Mouse (Mus musculus) kidney, adult 2 months (tissue): ENCODE data around the gene Tom1.

Experiments
- CTCF ChIP-seq: fragments of 200-500 bp; conservative IDR thresholded peaks from 2 replicates; pipeline ENCODE4 v1.5.1; 2011; ENCODE audit warnings: low read depth, mild to moderate bottlenecking, control low read depth, low read length, moderate library complexity, mixed read lengths; ENCODE audit not compliant: insufficient read depth, insufficient read length
- POLR2A ChIP-seq: fragments of 200-500 bp; IDR thresholded peaks from one replicate; pipeline ENCODE4 v1.6.1; 2011; ENCODE audit warnings: low read depth, low read length, control low read depth

DNA sequence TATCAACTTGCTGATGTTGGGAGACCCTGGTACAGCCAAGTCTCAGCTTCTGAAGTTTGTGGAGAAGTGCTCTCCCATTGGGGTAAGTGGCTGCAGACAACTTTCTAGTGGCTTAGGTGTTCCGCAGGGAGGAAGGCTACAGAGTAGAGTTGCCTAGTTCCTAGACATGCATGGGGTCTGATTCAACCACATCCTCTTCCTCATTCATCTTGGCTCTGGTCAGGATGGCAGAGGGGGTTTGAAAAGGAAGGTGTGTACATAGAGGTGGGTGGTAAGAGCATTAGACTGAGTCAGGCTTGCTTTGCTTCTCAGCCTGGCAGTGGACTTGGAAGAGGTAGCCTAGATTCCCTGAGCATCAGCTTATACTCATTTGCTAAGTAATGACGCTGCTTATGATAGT lies 85.8 kb downstream of the Tom1 start:
- TF ChIP-seq CTCF: no peak
- TF ChIP-seq POLR2A: no peak
